Mouse (Mus musculus) brain, embryonic 14.5 days (tissue): ENCODE measurements at regions not wholly inside any gene's neighbourhood (a gene's known extent, or its start where the extent isn't known, plus 50 kb on each side); places are given as distances from the start of the nearest gene placed in this dataset.

Experiments
- CTCF ChIP-seq: fragments of 200-500 bp; IDR thresholded peaks from 2 replicates; pipeline ENCODE4 v1.5.1; 2012; ENCODE audit warnings: inconsistent platforms, mild to moderate bottlenecking, moderate library complexity, borderline replicate concordance; ENCODE audit not compliant: insufficient read depth, insufficient read length; ENCODE audit errors: extremely low read depth
- POLR2A ChIP-seq: fragments of 200-500 bp; IDR thresholded peaks from 2 replicates; pipeline ENCODE4 v1.6.1; 2012; ENCODE audit warnings: mild to moderate bottlenecking, inconsistent platforms, borderline replicate concordance; ENCODE audit not compliant: poor library complexity, insufficient read depth, insufficient read length, severe bottlenecking; ENCODE audit errors: extremely low read depth

GRCm38 (mm10) chr3:68813461-68813860 lies 55.9 kb upstream of the 1110032F04Rik start:
- TF ChIP-seq CTCF, result no peak
- no peak for TF ChIP-seq POLR2A
